Mouse (Mus musculus) lung, postnatal 0 days (tissue): ENCODE data around the gene Mon2. TPM values are rescaled to one million over a fixed set of nuclear protein-coding genes. Genes with fewer than 3 reads are reported as not detected.

Experiments used
- ATAC-seq: fragments of 200-750 bp; cut with Nextera tagmentation; 2 replicates; pipeline ENCODE4 v1.8.0; 2017; ENCODE audit warnings: moderate library complexity
- DNase-seq: peaks from one replicate; pipeline ENCODE4 v3.0.0-alpha.2; 2016; ENCODE audit warnings: low spot score
- H3K27ac ChIP-seq: fragments of 300-500 bp; sonication (generic); 2 replicates; pipeline ENCODE4 v1.5.1; 2014; ENCODE audit warnings: antibody characterized with exemption, mild to moderate bottlenecking, low read length, mixed read lengths
- H3K27me3 ChIP-seq: fragments of 300-500 bp; sonication (generic); replicated peaks from 2 replicates; pipeline ENCODE4 v1.6.1; 2014; ENCODE audit warnings: low read length, mixed read lengths; ENCODE audit not compliant: insufficient read depth
- H3K36me3 ChIP-seq: fragments of 300-500 bp; sonication (generic); 2 replicates; pipeline ENCODE4 v1.6.1; 2014; ENCODE audit warnings: low read length, mixed read lengths; ENCODE audit not compliant: insufficient read depth
- H3K4me1 ChIP-seq: fragments of 300-500 bp; sonication (generic); 2 replicates; pipeline ENCODE4 v1.6.1; 2014; ENCODE audit warnings: antibody characterized with exemption, low read depth, low read length, mixed read lengths; ENCODE audit not compliant: insufficient read depth
- H3K4me2 ChIP-seq: fragments of 300-500 bp; sonication (generic); replicated peaks from 2 replicates; pipeline ENCODE4 v1.6.1; 2014; ENCODE audit warnings: low read depth, mild to moderate bottlenecking, low read length, moderate library complexity, mixed read lengths
- H3K4me3 ChIP-seq: fragments of 300-500 bp; sonication (generic); 2 replicates; pipeline ENCODE4 v1.5.1; 2014; ENCODE audit warnings: low read depth, low read length
- H3K9ac ChIP-seq: fragments of 300-500 bp; sonication (generic); replicated peaks from 2 replicates; pipeline ENCODE4 v1.6.1; 2014; ENCODE audit warnings: low read depth, mild to moderate bottlenecking
- H3K9me3 ChIP-seq: fragments of 300-500 bp; sonication (generic); 2 replicates; pipeline ENCODE4 v1.6.1; 2016; ENCODE audit warnings: low read length, mixed read lengths
- CTCF ChIP-seq: IDR thresholded peaks from 2 replicates; pipeline ENCODE4 v1.5.1; 2016; ENCODE audit warnings: antibody characterized with exemption, mild to moderate bottlenecking
- EP300 ChIP-seq: IDR thresholded peaks from 2 replicates; pipeline ENCODE4 v1.6.1; 2016; ENCODE audit warnings: antibody characterized with exemption, mild to moderate bottlenecking, control low read depth
- WGBS: fragments of 180-500 bp; shearing (Covaris S2); extraction: QIAGEN DNeasy Blood & Tissue Kit; methylation state at CpG from one replicate; pipeline ENCODE4 v1.1.7; 2014; 5-methylcytosine and 5-hydroxymethylcytosine counted together
- polyA plus RNA-seq: library from polyadenylated mRNA; unstranded; fragments of >200 nt; fragmentation: Nextera tagmentation; extraction: Ambion mirVana; gene quantifications from 2 replicates; pipeline ENCODE4 v1.2.1, GENCODE M21; 2015

The Mon2 gene
- polyA plus RNA-seq, 1 experiment from 2014 or later, result 26.4 TPM

GRCm38 (mm10) chr10:122985515-122986319 lies 90.6 kb downstream of the Mon2 start:
- ATAC-seq (peak; percentile 90), DNase-seq (peak; percentile 90)
- Histone ChIP-seq H3K27me3 (no peaks in the 10 kb centered on the region), H3K9ac (peak overlapping the region; percentile 98), H3K27ac (peak overlapping the region; percentile 100), H3K4me1 (peaks cover 12% of the 10 kb centered on the region; the same call in 1 of the 2 replicates), H3K9me3 (no peaks in the 10 kb centered on the region), H3K4me2 (peak overlapping the region; percentile 65), H3K36me3 (no peaks in the 10 kb centered on the region), H3K4me3 (peak overlapping the region; percentile 98)
- under 1% methylated on average over 46 of the region's 115 CpGs for WGBS
- TF ChIP-seq EP300 (no peak), CTCF (no peak)

GRCm38 (mm10) chr10:122985252-122985514 lies 91.1 kb downstream of the Mon2 start:
- under 1% methylated on average over 37 of the region's 37 CpGs for WGBS
- ATAC-seq (peak; percentile 4), DNase-seq (peak; percentile 62)
- H3K9me3 ChIP-seq, result no peaks in the 10 kb centered on the region
- peak overlapping the region; percentile 98 for H3K4me3 ChIP-seq
- H3K9ac ChIP-seq, result peak overlapping the region; percentile 98
- no peak for TF ChIP-seq CTCF
- TF ChIP-seq EP300, result no peak
- peaks cover 12% of the 10 kb centered on the region; the same call in 1 of the 2 replicates for H3K4me1 ChIP-seq
- H3K36me3 ChIP-seq, result no peaks in the 10 kb centered on the region
- no peaks in the 10 kb centered on the region for H3K27me3 ChIP-seq
- H3K27ac ChIP-seq, result peak overlapping the region; percentile 100
- H3K4me2 ChIP-seq, result peak overlapping the region; percentile 65

GRCm38 (mm10) chr10:122984531-122985251 lies 91.6 kb downstream of the Mon2 start:
- no peak for DNase-seq
- peak overlapping the region; percentile 100 for H3K27ac ChIP-seq
- no peaks in the 10 kb centered on the region for H3K9me3 ChIP-seq
- ATAC-seq, result no peak
- TF ChIP-seq EP300, result no peak
- no peaks in the 10 kb centered on the region for H3K36me3 ChIP-seq
- peaks cover 12% of the 10 kb centered on the region; the same call in 1 of the 2 replicates for H3K4me1 ChIP-seq
- H3K4me2 ChIP-seq, result peak overlapping the region; percentile 65
- peak overlapping the region; percentile 98 for H3K4me3 ChIP-seq
- no peaks in the 10 kb centered on the region for H3K27me3 ChIP-seq
- H3K9ac ChIP-seq, result peak overlapping the region; percentile 98
- 2% methylated on average over 10 of the region's 10 CpGs for WGBS

GRCm38 (mm10) chr10:122983579-122984530 lies 92.5 kb downstream of the Mon2 start:
- no peaks in the 10 kb centered on the region for H3K9me3 ChIP-seq
- H3K4me3 ChIP-seq, result peak overlapping the region; percentile 98
- TF ChIP-seq EP300 (no peak), CTCF (no peak)
- no peak for ATAC-seq
- peak; percentile 24 for DNase-seq
- H3K36me3 ChIP-seq, result no peaks in the 10 kb centered on the region
- H3K27me3 ChIP-seq, result no peaks in the 10 kb centered on the region
- H3K9ac ChIP-seq, result peak overlapping the region; percentile 98
- H3K4me1 ChIP-seq, result peaks cover 12% of the 10 kb centered on the region; the same call in 1 of the 2 replicates
- H3K27ac ChIP-seq, result peak overlapping the region; percentile 100
- WGBS, result 31% methylated on average over 10 of the region's 10 CpGs
- H3K4me2 ChIP-seq, result peak overlapping the region; percentile 65

- DNase-seq (peak; percentile 49), ATAC-seq (no peak)
- TF ChIP-seq EP300 (no peak), CTCF (no peak)
- Histone ChIP-seq H3K4me1 (peaks cover 12% of the 10 kb centered on the region; the same call in 1 of the 2 replicates), H3K27me3 (no peaks in the 10 kb centered on the region), H3K9me3 (no peaks in the 10 kb centered on the region), H3K9ac (0 out of 2 replicates have a peak overlapping the region, but pooled peaks have one; percentile 98), H3K27ac (peak overlapping the region; percentile 100), H3K4me3 (peak overlapping the region; percentile 98), H3K36me3 (no peaks in the 10 kb centered on the region), H3K4me2 (peak overlapping the region; percentile 65)
- 34% methylated on average over 11 of the region's 11 CpGs for WGBS
Measured at GRCm38 (mm10) chr10:122982909-122983578, 93.3 kb downstream of the Mon2 start.
